ENCODE assay signal across 1 mouse cellular context in genomic region chr6:117906015-117906531, GRCm38 (mm10).
TF ChIP-seq lines count a peak whose summit lies in the region.

No protein-coding gene starts in this region.

TF ChIP-seq in MEL, 35 proteins besides CTCF, POLR2A, EP300 and RAD21:
- TF ChIP-seq CHD1 (IDR thresholded peaks at IDR 0.05; ENCODE audit: low read depth, low read length) (peak; percentile 88; the same call in 1 of the 2 replicates), MYC (IDR thresholded peaks at IDR 0.05; ENCODE audit: low read depth, low read length) (peak; percentile 68; the same call in 1 of the 2 replicates), ETS1 (IDR thresholded peaks at IDR 0.05; ENCODE audit: low read depth, low read length) (0 out of 2 replicates have a peak, but pooled peaks have one; percentile 4), JUND (IDR thresholded peaks at IDR 0.05; ENCODE audit: low read depth, low read length) (no peak), TAL1 (IDR thresholded peaks at IDR 0.05; ENCODE audit: low read length) (no peak), TBP (IDR thresholded peaks at IDR 0.05; ENCODE audit: low read depth, low read length) (0 out of 2 replicates have a peak, but pooled peaks have one; percentile 10), GABPA (IDR thresholded peaks at IDR 0.05; ENCODE audit: low read depth, low read length) (no peak), SIN3A (IDR thresholded peaks at IDR 0.05; ENCODE audit: low read length) (peak; percentile 51)
